Mouse (Mus musculus) NIH3T3 (cell line): ENCODE results near the gene 4930415O20Rik.

ENCODE experiments used
- DNase-seq: peaks from one replicate; pipeline ENCODE4 v3.0.0-alpha.2; 2012; ENCODE audit warnings: low read depth

The 4930415O20Rik gene

GRCm38 (mm10) chr15:98570873-98571538 lies at the start of gene 4930415O20Rik, which contains the start of gene Ccnt1:
Gene 4930415O20Rik, plus strand, starts transcription at chr15:98571004.
Gene Ccnt1, minus strand, starts transcription at chr15:98570923.
- DNase-seq = peak; percentile 20

GRCm38 (mm10) chr15:98521245-98521644 lies 49.6 kb upstream of the 4930415O20Rik start:
- DNase-seq = no peak

DNA sequence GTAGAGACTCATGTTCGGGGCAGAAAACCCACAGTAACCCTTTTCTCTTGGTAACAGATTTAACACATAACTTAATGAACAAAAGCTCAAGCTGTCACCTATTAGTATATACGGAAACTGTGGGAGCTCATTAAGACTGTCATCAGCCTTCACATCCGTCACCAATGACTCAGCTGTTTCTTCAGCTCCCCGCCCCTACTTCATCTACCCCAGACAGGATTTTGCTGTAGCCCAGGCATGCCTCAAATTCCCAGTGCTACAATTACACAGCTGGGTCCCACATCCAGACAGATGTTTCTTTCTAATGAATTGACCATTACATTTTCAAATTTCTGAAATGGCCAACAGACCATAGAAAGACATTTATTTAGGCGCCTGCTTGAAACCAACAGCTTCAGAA lies 44.7 kb upstream of the 4930415O20Rik start:
- DNase-seq = peak; percentile 48

GRCm38 (mm10) chr15:98527056-98527771 lies 43.6 kb upstream of the 4930415O20Rik start:
- peak; percentile 67 for DNase-seq

- peak; percentile 60 for DNase-seq
Observed at GRCm38 (mm10) chr15:98528066-98528563, 42.7 kb upstream of the 4930415O20Rik start.

- DNase-seq = peak; percentile 85
Observed at GRCm38 (mm10) chr15:98532281-98532680, 38.5 kb upstream of the 4930415O20Rik start.

DNA sequence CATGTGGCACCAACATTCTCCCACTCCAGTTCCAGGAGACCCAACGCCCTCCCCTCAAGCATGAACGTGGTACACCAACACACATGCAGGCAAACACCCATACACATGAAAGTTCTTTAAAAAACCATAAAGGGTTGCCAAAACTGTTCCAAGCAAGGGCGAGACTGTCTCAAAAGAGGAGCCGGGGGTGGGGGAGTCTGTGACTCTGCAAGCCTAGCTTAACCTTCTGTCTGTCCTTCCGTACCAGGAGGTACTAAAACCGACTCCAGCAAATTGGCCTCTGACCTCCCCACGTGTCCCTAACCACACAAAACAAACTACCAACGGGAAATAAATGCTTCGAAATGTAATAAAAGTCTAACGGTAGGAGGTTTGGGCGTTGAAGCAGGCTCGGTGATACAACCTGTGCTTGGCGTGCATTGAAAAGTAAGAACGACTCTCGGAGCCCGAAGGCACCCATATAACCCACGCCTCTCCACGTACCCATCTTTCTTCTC lies 37.7 kb upstream of the 4930415O20Rik start:
- peak; percentile 27 for DNase-seq

DNA sequence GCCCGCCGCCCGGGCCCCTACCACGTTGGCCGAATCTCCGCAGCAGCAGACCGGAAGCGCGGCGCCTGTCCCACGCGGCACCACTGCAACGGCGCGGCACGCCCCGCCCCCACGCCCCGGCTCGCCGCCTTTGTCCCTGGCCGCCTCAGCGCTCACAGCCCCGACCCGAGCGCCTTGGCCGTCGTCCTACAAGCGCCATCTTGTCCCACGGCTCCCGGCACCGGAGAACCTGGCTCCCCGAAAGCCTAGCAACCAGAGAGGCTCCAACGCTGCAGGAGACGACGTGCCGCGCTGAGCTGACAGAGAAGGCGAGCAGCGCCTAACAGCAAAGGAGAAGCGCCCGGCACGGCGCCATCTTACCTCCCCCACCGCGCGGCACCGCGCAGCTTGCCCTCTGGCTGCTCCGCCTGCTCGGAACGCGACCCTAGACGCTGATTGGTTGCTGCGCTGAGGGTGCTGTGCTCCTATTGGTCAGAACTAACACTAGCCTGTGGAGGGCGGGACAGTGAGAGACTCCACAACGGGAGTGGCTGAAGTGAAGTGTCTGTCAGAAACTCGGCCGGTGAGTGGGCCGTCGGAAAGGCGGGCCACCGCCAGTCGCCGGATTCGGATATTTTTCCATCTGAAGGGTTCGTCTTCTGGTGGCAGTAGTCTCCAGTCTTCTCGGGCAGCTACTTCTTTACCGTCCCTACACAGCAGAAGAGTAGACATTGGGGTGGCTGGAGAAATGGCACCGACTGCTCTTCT lies 36.8 kb upstream of the 4930415O20Rik start, which contains the start of gene Kansl2:
Gene Kansl2, minus strand, starts transcription at position 384 of the 747 bp plus-strand sequence.
- DNase-seq = peak; percentile 99

- DNase-seq = no peak
Observed at GRCm38 (mm10) chr15:98535921-98536320, 34.9 kb upstream of the 4930415O20Rik start.

GRCm38 (mm10) chr15:98536828-98537510 lies 33.8 kb upstream of the 4930415O20Rik start:
- DNase-seq = peak; percentile 70

DNA sequence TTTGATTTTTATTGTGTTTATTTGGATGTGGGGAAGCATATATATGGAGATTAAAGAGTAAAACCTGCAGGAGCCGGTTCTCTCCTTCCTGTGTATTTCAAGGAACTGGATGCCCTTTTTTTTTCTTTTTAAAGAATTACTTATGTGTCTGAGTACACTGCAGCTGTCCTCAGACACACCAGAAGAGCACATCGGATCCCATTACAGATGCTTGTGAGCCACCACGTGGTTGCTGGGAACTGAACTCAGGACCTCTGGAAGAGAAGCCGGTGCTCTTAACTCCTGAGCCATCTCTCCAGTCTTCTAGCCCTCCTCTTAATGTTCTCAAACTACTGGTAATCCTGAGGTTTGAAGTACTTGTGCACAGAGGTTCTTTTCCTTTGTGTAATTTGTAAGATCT lies 32.9 kb upstream of the 4930415O20Rik start:
- no peak for DNase-seq

- peak; percentile 60 for DNase-seq
Observed at GRCm38 (mm10) chr15:98541064-98541463, 29.7 kb upstream of the 4930415O20Rik start.

DNA sequence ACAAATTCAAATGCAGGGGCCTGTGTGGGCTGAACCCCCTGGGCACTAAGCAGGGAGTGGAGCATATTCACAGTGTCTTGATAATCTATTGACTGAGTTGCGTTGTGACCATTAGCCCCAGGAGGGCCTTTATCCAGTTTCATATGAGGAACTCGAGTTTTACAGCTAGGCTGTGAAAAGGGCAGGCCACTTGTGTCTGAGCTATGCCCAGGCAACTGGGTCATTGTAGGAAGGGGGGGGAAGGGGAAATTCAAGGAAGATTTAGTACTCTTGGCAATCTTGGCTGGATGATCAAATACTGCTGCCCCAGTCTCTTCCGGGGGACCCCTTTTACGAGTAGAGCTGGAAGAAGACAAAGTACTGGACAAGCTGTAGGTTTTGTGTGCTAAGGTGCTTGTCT lies 27.5 kb upstream of the 4930415O20Rik start:
- no peak for DNase-seq

GRCm38 (mm10) chr15:98545151-98545550 lies 25.7 kb upstream of the 4930415O20Rik start:
- DNase-seq = no peak

DNA sequence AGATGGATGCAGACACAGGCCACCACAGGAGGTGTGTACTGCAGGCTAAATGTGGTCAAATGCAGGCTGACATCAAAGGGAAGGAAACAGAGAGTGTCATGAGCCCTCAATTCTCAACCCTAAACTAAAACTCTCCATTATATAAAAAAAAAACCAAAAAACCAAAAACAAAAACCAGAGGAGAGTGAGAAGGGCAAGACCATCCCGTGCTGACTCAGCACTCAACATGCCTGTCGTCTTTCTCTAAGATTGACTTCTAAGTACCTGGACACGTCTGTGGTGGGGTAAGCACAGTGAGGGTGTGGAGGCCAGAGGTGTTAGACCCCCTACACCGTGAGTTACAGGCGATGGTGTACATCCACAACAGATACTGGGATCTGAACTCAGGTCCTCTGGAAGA lies 24.0 kb upstream of the 4930415O20Rik start:
- DNase-seq = no peak

GRCm38 (mm10) chr15:98552758-98553157 lies 18.0 kb upstream of the 4930415O20Rik start:
- no peak for DNase-seq

DNA sequence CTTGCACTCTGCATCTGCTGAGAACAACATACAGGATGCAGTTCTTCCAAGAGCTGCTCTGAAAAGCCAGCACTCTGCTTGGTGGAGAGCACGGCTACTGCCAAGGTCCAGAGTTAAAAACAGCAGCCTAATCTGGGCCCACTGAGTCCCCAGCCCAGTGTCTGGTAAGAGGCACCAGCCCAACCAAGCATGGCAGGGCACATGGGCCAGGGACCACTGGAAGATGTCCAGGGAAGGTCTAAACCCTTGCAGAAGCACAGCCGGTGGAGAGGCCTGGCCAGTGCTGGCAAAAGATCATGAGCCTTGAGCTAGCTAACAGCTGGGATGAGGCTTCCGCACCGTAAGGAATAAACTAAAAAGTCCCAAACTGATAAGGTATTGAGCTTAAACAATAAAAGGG lies 14.9 kb upstream of the 4930415O20Rik start:
- DNase-seq = no peak

DNA sequence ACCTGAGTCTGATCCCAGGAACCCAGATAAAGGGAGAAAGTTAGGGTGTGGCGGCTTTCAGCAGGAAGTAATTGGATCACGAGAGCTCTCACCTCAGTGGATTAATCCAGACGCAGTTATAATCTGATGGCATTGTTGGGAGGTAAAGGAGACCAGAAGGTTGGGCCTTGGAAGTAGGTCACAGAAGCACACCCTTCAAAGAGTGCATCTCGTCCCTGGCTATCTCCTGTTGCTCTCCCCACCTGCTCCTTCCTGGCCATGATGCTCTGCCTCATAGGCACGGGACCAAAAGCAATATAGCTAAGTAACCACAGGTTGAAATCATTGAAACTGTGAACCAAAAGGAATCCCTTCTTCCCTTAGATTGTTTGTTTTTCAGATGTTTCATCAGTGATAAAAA lies 13.6 kb upstream of the 4930415O20Rik start:
- no peak for DNase-seq

- no peak for DNase-seq
Observed at GRCm38 (mm10) chr15:98566973-98567277, 3.9 kb upstream of the 4930415O20Rik start.

- peak; percentile 100 for DNase-seq
Observed at GRCm38 (mm10) chr15:98567278-98568134, 3.3 kb upstream of the 4930415O20Rik start.
